Mouse (Mus musculus) heart, embryonic 12.5 days (tissue): ENCODE measurements around the gene Inafm2. TPM values are rescaled to one million over a fixed set of nuclear protein-coding genes. Genes with fewer than 3 reads are reported as not detected.

Source experiments
- ATAC-seq: fragments of 200-750 bp; cut with Nextera tagmentation; 2 replicates; pipeline ENCODE4 v1.8.0; 2017; ENCODE audit warnings: moderate TSS enrichment, moderate library complexity; ENCODE audit not compliant: insufficient number of reproducible peaks, low FRiP score
- H3K27ac ChIP-seq: fragments of 300-500 bp; sonication (generic); 2 replicates; pipeline ENCODE4 v1.5.1; 2016; ENCODE audit warnings: mild to moderate bottlenecking, moderate library complexity; ENCODE audit not compliant: poor library complexity, severe bottlenecking
- H3K27me3 ChIP-seq: fragments of 300-500 bp; sonication (generic); replicated peaks from 2 replicates; pipeline ENCODE4 v1.6.1; 2016; ENCODE audit warnings: mild to moderate bottlenecking, moderate library complexity
- H3K36me3 ChIP-seq: fragments of 300-500 bp; sonication (generic); 2 replicates; pipeline ENCODE4 v1.6.1; 2016; ENCODE audit warnings: mild to moderate bottlenecking, moderate library complexity
- H3K4me1 ChIP-seq: fragments of 300-500 bp; sonication (generic); replicated peaks from 2 replicates; pipeline ENCODE4 v1.6.1; 2016; ENCODE audit warnings: mild to moderate bottlenecking
- H3K4me2 ChIP-seq: fragments of 300-500 bp; sonication (generic); 2 replicates; pipeline ENCODE4 v1.6.1; 2016; ENCODE audit warnings: mild to moderate bottlenecking, moderate library complexity
- H3K4me3 ChIP-seq: fragments of 300-500 bp; sonication (generic); 2 replicates; pipeline ENCODE4 v1.5.1; 2016; ENCODE audit warnings: mild to moderate bottlenecking
- H3K9ac ChIP-seq: fragments of 300-500 bp; sonication (generic); 2 replicates; pipeline ENCODE4 v1.6.1; 2016; ENCODE audit warnings: mild to moderate bottlenecking, moderate library complexity
- H3K9me3 ChIP-seq: fragments of 300-500 bp; sonication (generic); replicated peaks from 2 replicates; pipeline ENCODE4 v1.6.1; 2016; ENCODE audit warnings: mild to moderate bottlenecking, moderate library complexity
- WGBS: fragments of 180-500 bp; shearing (Covaris S2); methylation state at CpG from one replicate; pipeline ENCODE4 v1.1.7; 2016; 5-methylcytosine and 5-hydroxymethylcytosine counted together
- polyA plus RNA-seq: library from polyadenylated mRNA; unstranded; fragments of >200 nt; fragmentation: Nextera tagmentation; extraction: Ambion mirVana; gene quantifications from 2 replicates; pipeline ENCODE4 v1.2.1, GENCODE M21; 2016

Gene Inafm2
- polyA plus RNA-seq, 1 experiment from 2014 or later = 33.8 TPM

GRCm38 (mm10) chr2:118703913-118704730 is 41.4 kb upstream of the Inafm2 start, which contains the start of gene Ankrd63:
TSS of gene Ankrd63 (minus strand) at chr2:118703963.
- 1% methylated on average over 50 of the region's 50 CpGs for WGBS
- Histone ChIP-seq H3K36me3 (no peaks in the 10 kb centered on the region), H3K9ac (peak within 1 kb of the TSS; percentile 73), H3K27me3 (peaks cover 94% of the 10 kb centered on the region), H3K9me3 (no peaks in the 10 kb centered on the region), H3K27ac (no peak within 1 kb of the TSS), H3K4me3 (peak within 1 kb of the TSS; percentile 49), H3K4me2 (peak within 1 kb of the TSS; percentile 81), H3K4me1 (peaks cover 58% of the 10 kb centered on the region)
- ATAC-seq = no peak

- WGBS = 7% methylated on average over 6 of the region's 6 CpGs
- no peak overlapping the region for H3K9ac ChIP-seq
- H3K4me1 ChIP-seq = peaks cover 65% of the 10 kb centered on the region
- H3K27me3 ChIP-seq = peaks cover 91% of the 10 kb centered on the region
- H3K27ac ChIP-seq = peak overlapping the region; percentile 48; the same call in 1 of the 2 replicates
- no peaks in the 10 kb centered on the region for H3K9me3 ChIP-seq
- no peaks in the 10 kb centered on the region for H3K36me3 ChIP-seq
- no peak overlapping the region for H3K4me2 ChIP-seq
- no peak for ATAC-seq
- no peak overlapping the region for H3K4me3 ChIP-seq
Observed at GRCm38 (mm10) chr2:118706436-118706835, 39.1 kb upstream of the Inafm2 start.

- Histone ChIP-seq H3K27me3 (peaks cover 91% of the 10 kb centered on the region), H3K4me1 (peaks cover 57% of the 10 kb centered on the region), H3K36me3 (no peaks in the 10 kb centered on the region), H3K4me3 (no peak overlapping the region), H3K4me2 (no peak overlapping the region), H3K9me3 (no peaks in the 10 kb centered on the region), H3K27ac (no peak overlapping the region), H3K9ac (no peak overlapping the region)
- ATAC-seq = no peak
- WGBS = 83% methylated on average over 4 of the region's 4 CpGs
Observed at GRCm38 (mm10) chr2:118708472-118708871, 37.1 kb upstream of the Inafm2 start.

- Histone ChIP-seq H3K9ac (no peak overlapping the region), H3K27me3 (peaks cover 79% of the 10 kb centered on the region), H3K27ac (no peak overlapping the region), H3K4me1 (peaks cover 45% of the 10 kb centered on the region), H3K4me3 (no peak overlapping the region), H3K9me3 (no peaks in the 10 kb centered on the region), H3K36me3 (no peaks in the 10 kb centered on the region), H3K4me2 (no peak overlapping the region)
- 53% methylated on average over 4 of the region's 4 CpGs for WGBS
- no peak for ATAC-seq
Observed at GRCm38 (mm10) chr2:118709655-118710221, 35.8 kb upstream of the Inafm2 start.

- peak; percentile 41 for ATAC-seq
- Histone ChIP-seq H3K36me3 (no peaks in the 10 kb centered on the region), H3K27ac (no peak overlapping the region), H3K9me3 (no peaks in the 10 kb centered on the region), H3K4me3 (peak overlapping the region; percentile 39), H3K4me1 (peaks cover 49% of the 10 kb centered on the region), H3K27me3 (peaks cover 67% of the 10 kb centered on the region), H3K9ac (peak overlapping the region; percentile 56), H3K4me2 (peak overlapping the region; percentile 79)
- WGBS = 2% methylated on average over 36 of the region's 36 CpGs
Observed at GRCm38 (mm10) chr2:118711038-118711494, 34.5 kb upstream of the Inafm2 start.

GRCm38 (mm10) chr2:118713631-118714030 is 31.9 kb upstream of the Inafm2 start:
- H3K4me3 ChIP-seq = no peak overlapping the region
- H3K27ac ChIP-seq = no peak overlapping the region
- H3K4me2 ChIP-seq = no peak overlapping the region
- peaks cover 42% of the 10 kb centered on the region for H3K27me3 ChIP-seq
- no peak overlapping the region for H3K9ac ChIP-seq
- no peaks in the 10 kb centered on the region for H3K9me3 ChIP-seq
- no peak for ATAC-seq
- WGBS = 87% methylated on average over 6 of the region's 6 CpGs
- no peaks in the 10 kb centered on the region for H3K36me3 ChIP-seq
- H3K4me1 ChIP-seq = peaks cover 57% of the 10 kb centered on the region

GRCm38 (mm10) chr2:118714230-118714629 is 31.3 kb upstream of the Inafm2 start:
- WGBS = 51% methylated on average over 4 of the region's 4 CpGs
- Histone ChIP-seq H3K27me3 (peaks cover 36% of the 10 kb centered on the region), H3K9me3 (no peaks in the 10 kb centered on the region), H3K27ac (no peak overlapping the region), H3K4me3 (no peak overlapping the region), H3K36me3 (no peaks in the 10 kb centered on the region), H3K9ac (no peak overlapping the region), H3K4me1 (peaks cover 61% of the 10 kb centered on the region), H3K4me2 (no peak overlapping the region)
- no peak for ATAC-seq

GRCm38 (mm10) chr2:118716677-118717076 is 28.9 kb upstream of the Inafm2 start:
- peak; percentile 81 for ATAC-seq
- H3K4me2 ChIP-seq = peak overlapping the region; percentile 8; the same call in 1 of the 2 replicates
- H3K27ac ChIP-seq = peak overlapping the region; percentile 89
- H3K4me3 ChIP-seq = no peak overlapping the region
- peaks cover 39% of the 10 kb centered on the region for H3K4me1 ChIP-seq
- H3K36me3 ChIP-seq = no peaks in the 10 kb centered on the region
- no peaks in the 10 kb centered on the region for H3K9me3 ChIP-seq
- peaks cover 19% of the 10 kb centered on the region for H3K27me3 ChIP-seq
- no peak overlapping the region for H3K9ac ChIP-seq
- WGBS = 35% methylated on average over 5 of the region's 5 CpGs

- 62% methylated on average over 15 of the region's 15 CpGs for WGBS
- H3K9ac ChIP-seq = no peak overlapping the region
- no peak overlapping the region for H3K4me3 ChIP-seq
- peaks cover 19% of the 10 kb centered on the region; the same call in 1 of the 2 replicates for H3K27me3 ChIP-seq
- H3K4me1 ChIP-seq = peaks cover 32% of the 10 kb centered on the region
- no peak for ATAC-seq
- H3K36me3 ChIP-seq = no peaks in the 10 kb centered on the region
- no peaks in the 10 kb centered on the region for H3K9me3 ChIP-seq
- H3K27ac ChIP-seq = no peak overlapping the region
- H3K4me2 ChIP-seq = no peak overlapping the region
Observed at GRCm38 (mm10) chr2:118723693-118724486, 21.7 kb upstream of the Inafm2 start.

- H3K9ac ChIP-seq = no peak overlapping the region
- H3K9me3 ChIP-seq = no peaks in the 10 kb centered on the region
- H3K27ac ChIP-seq = no peak overlapping the region
- ATAC-seq = no peak
- 79% methylated on average over 4 of the region's 4 CpGs for WGBS
- H3K27me3 ChIP-seq = peaks cover 22% of the 10 kb centered on the region; the same call in 1 of the 2 replicates
- peaks cover 45% of the 10 kb centered on the region for H3K4me1 ChIP-seq
- H3K4me3 ChIP-seq = no peak overlapping the region
- H3K36me3 ChIP-seq = no peaks in the 10 kb centered on the region
- H3K4me2 ChIP-seq = no peak overlapping the region
Observed at GRCm38 (mm10) chr2:118725511-118725910, 20.0 kb upstream of the Inafm2 start.

GRCm38 (mm10) chr2:118726873-118727272 is 18.7 kb upstream of the Inafm2 start:
- Histone ChIP-seq H3K9me3 (no peaks in the 10 kb centered on the region), H3K9ac (no peak overlapping the region), H3K4me2 (no peak overlapping the region), H3K27ac (no peak overlapping the region), H3K36me3 (no peaks in the 10 kb centered on the region), H3K27me3 (peaks cover 33% of the 10 kb centered on the region), H3K4me3 (no peak overlapping the region), H3K4me1 (peaks cover 47% of the 10 kb centered on the region)
- 81% methylated on average over 2 of the region's 2 CpGs for WGBS
- no peak for ATAC-seq
